Mouse (Mus musculus): Measurements from ENCODE around the gene Clca1. TPM values are rescaled to one million over a fixed set of nuclear protein-coding genes. Genes with fewer than 3 reads are reported as not detected.

Clca1 gene
- total and polyA plus RNA-seq, 3 experiments: 0.04 to 1.3 (median 0.30) TPM

GRCm38 (mm10) chr3:145017807-145018206 is 14.8 kb downstream of the Clca1 start:
- H3K79me2 ChIP-seq (replicated peaks; ENCODE audit: control insufficient read depth, extremely low read depth, insufficient read depth, poor library complexity, severe bottlenecking): no peaks in the 10 kb centered on the region
- H3K9ac ChIP-seq (ENCODE audit: insufficient read depth, low read depth): no peak overlapping the region
- no peak overlapping the region for H3K4me2 ChIP-seq (ENCODE audit: insufficient read depth, low read depth, poor library complexity, severe bottlenecking)
- dilution Hi-C loops (cut with MboI; ENCODE audit: extremely low pct_ligation_motif_present, extremely low pct_unique_long_range_greater_than_20kb, low sequenced_read_pairs) (no loop called here), in situ Hi-C loops (cut with MboI; ENCODE audit: low pct_ligation_motif_present, low pct_unique_long_range_greater_than_20kb, low sequenced_read_pairs) (no loop called here)
- H3K4me1 ChIP-seq (ENCODE audit: control insufficient read depth in 1 of 2, insufficient read depth in 2 of 2): no peaks in the 10 kb centered on the region
- no peaks in the 10 kb centered on the region for H3K27me3 ChIP-seq (replicated peaks)
- H3K27ac ChIP-seq (ENCODE audit: insufficient read depth, low read depth): no peak overlapping the region
- H3K4me3 ChIP-seq (replicated peaks in 1 of 3; ENCODE audit: low read depth in 2 of 3, low read length in 2 of 3, poor library complexity in 1 of 3): no peak overlapping the region
- TF ChIP-seq USF2 (conservative IDR thresholded peaks at IDR 0.05; ENCODE audit: low read depth, low read length): no peak
- no peak for TF ChIP-seq SMC3 (IDR thresholded peaks at IDR 0.05; ENCODE audit: low read depth, low read length)
- TF ChIP-seq ZKSCAN1 (IDR thresholded peaks at IDR 0.05; ENCODE audit: borderline replicate concordance, low read depth, low read length): no peak
- no peak for TF ChIP-seq CHD2 (IDR thresholded peaks at IDR 0.05; ENCODE audit: low read length)
- no peak for TF ChIP-seq ZMIZ1 (IDR thresholded peaks at IDR 0.05; ENCODE audit: low read depth, low read length)
- TF ChIP-seq MAFK (IDR thresholded peaks at IDR 0.05; ENCODE audit: insufficient replicate concordance, low read length): no peak
- TF ChIP-seq BHLHE40 (IDR thresholded peaks at IDR 0.05; ENCODE audit: low read depth, low read length): no peak
- TF ChIP-seq USF1 (IDR thresholded peaks at IDR 0.05; ENCODE audit: low read depth, low read length): no peak
- no peak for TF ChIP-seq TCF12 (IDR thresholded peaks at IDR 0.05; ENCODE audit: low read depth, low read length)
- TF ChIP-seq NELFE (IDR thresholded peaks at IDR 0.05; ENCODE audit: low read depth, low read length): no peak
- TF ChIP-seq ZC3H11A (IDR thresholded peaks at IDR 0.05; ENCODE audit: low read depth, low read length): no peak
- TF ChIP-seq POLR2AphosphoS2 (IDR thresholded peaks at IDR 0.05; ENCODE audit: low read depth, low read length): no peak
- no peak for TF ChIP-seq ZNF384 (IDR thresholded peaks at IDR 0.05; ENCODE audit: low read depth, low read length)
- no peak for TF ChIP-seq E2F4 (IDR thresholded peaks at IDR 0.05; ENCODE audit: insufficient replicate concordance, low read depth, low read length)
- TF ChIP-seq CTCF (conservative IDR thresholded peaks at IDR 0.05 in 1 of 2, IDR thresholded peaks at IDR 0.05 in 1 of 2; ENCODE audit: low read depth in 2 of 2, low read length in 2 of 2): no peak
- no peaks in the 10 kb centered on the region for H3K36me3 ChIP-seq (replicated peaks in 1 of 2; ENCODE audit: control insufficient read depth in 1 of 2, insufficient read depth in 1 of 2, low read length in 1 of 2)
- H3K9me3 ChIP-seq (replicated peaks; ENCODE audit: low read length): no peaks in the 10 kb centered on the region
- no peak for DNase-seq (ENCODE audit: extremely low read depth)

DNA sequence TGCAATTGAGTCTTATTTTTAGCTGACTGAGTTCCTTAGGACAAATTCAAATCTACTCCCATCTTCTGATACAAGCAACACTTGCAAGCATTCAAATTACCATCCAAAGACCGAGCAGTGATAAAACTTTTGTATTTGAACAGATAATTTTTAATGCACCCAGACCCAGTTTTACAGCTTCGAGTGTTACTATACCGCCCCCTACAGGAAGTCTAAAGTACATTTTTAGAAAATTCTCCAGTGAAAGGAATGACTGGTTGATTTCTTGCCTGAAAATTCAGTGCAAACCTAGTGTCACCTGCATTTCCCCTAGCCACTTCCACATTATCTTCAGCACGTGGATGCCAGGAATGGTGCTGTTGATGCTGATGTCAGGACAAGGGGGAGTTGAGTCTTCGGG is 28.2 kb downstream of the Clca1 start:
- no peak overlapping the region for H3K27ac ChIP-seq (ENCODE audit: insufficient read depth, low read depth)
- H3K4me3 ChIP-seq (replicated peaks in 1 of 3; ENCODE audit: low read depth in 2 of 3, low read length in 2 of 3, poor library complexity in 1 of 3): no peak overlapping the region
- dilution Hi-C loops (cut with MboI; ENCODE audit: extremely low pct_ligation_motif_present, extremely low pct_unique_long_range_greater_than_20kb, low sequenced_read_pairs) (no loop called here), in situ Hi-C loops (cut with MboI; ENCODE audit: low pct_ligation_motif_present, low pct_unique_long_range_greater_than_20kb, low sequenced_read_pairs) (loop anchor here (10.0 kb wide), 2 partner anchors 180 to 210 kb away; no protein-coding TSS in a partner anchor)
- H3K4me1 ChIP-seq (ENCODE audit: control insufficient read depth in 1 of 2, insufficient read depth in 2 of 2): no peaks in the 10 kb centered on the region; a peak in 1 of 4 replicates
- H3K36me3 ChIP-seq (replicated peaks in 1 of 2; ENCODE audit: control insufficient read depth in 1 of 2, insufficient read depth in 1 of 2, low read length in 1 of 2): no peaks in the 10 kb centered on the region
- H3K27me3 ChIP-seq (replicated peaks): no peaks in the 10 kb centered on the region
- TF ChIP-seq EP300 (IDR thresholded peaks at IDR 0.05; ENCODE audit: low read length) (no peak), MAFK (IDR thresholded peaks at IDR 0.05; ENCODE audit: insufficient replicate concordance, low read length) (peak; percentile 27; the same call in 1 of the 2 replicates), MYC (IDR thresholded peaks at IDR 0.05; ENCODE audit: low read depth, low read length) (0 out of 2 replicates have a peak, but pooled peaks have one; percentile 21), SMC3 (IDR thresholded peaks at IDR 0.05; ENCODE audit: low read depth, low read length) (peak; percentile 84), CTCF (conservative IDR thresholded peaks at IDR 0.05 in 1 of 2, IDR thresholded peaks at IDR 0.05 in 1 of 2; ENCODE audit: low read depth in 2 of 2, low read length in 2 of 2) (peak; percentile 55 to 90), ZC3H11A (IDR thresholded peaks at IDR 0.05; ENCODE audit: low read depth, low read length) (peak; percentile 58; the same call in 1 of the 2 replicates), USF2 (conservative IDR thresholded peaks at IDR 0.05; ENCODE audit: low read depth, low read length) (no peak), RAD21 (IDR thresholded peaks at IDR 0.05; ENCODE audit: low read depth, low read length) (peak; percentile 91)
- peak; percentile 54 for DNase-seq (ENCODE audit: extremely low read depth)
- no peaks in the 10 kb centered on the region for H3K9me3 ChIP-seq (replicated peaks; ENCODE audit: low read length)
- no peak overlapping the region for H3K9ac ChIP-seq (ENCODE audit: insufficient read depth, low read depth)
- H3K4me2 ChIP-seq (ENCODE audit: insufficient read depth, low read depth, poor library complexity, severe bottlenecking): no peak overlapping the region
- no peaks in the 10 kb centered on the region for H3K79me2 ChIP-seq (replicated peaks; ENCODE audit: control insufficient read depth, extremely low read depth, insufficient read depth, poor library complexity, severe bottlenecking)
